Mouse (Mus musculus): Measurements from ENCODE around the gene Lrrtm4. TPM values are rescaled to one million over a fixed set of nuclear protein-coding genes. Genes with fewer than 3 reads are reported as not detected.

Lrrtm4 gene
- polyA plus RNA-seq, 1 experiment, result not detected

- H3K27ac ChIP-seq (ENCODE audit: insufficient read depth, low read depth, low read length), result no peak overlapping the region
- H3K4me1 ChIP-seq (ENCODE audit: control insufficient read depth, insufficient read depth, low read length), result no peaks in the 10 kb centered on the region
- no peak overlapping the region for H3K4me3 ChIP-seq (ENCODE audit: insufficient read depth, low read depth, low read length)
- WGBS, result 66% methylated on average over 1 of the region's 1 CpGs
- DNase-seq, result no peak
- no peaks in the 10 kb centered on the region for H3K27me3 ChIP-seq (replicated peaks; ENCODE audit: control insufficient read depth, insufficient read depth, low read length)
- TF ChIP-seq CTCF (conservative IDR thresholded peaks at IDR 0.05; ENCODE audit: insufficient read depth, insufficient read length, low read depth, low read length) (no peak), POLR2A (IDR thresholded peaks at IDR 0.05; ENCODE audit: low read depth, low read length) (no peak)
- H3K36me3 ChIP-seq (ENCODE audit: control insufficient read depth, insufficient read depth, low read length), result no peaks in the 10 kb centered on the region
Observed at GRCm38 (mm10) chr6:80186791-80187190, 168.1 kb downstream of the Lrrtm4 start.

GRCm38 (mm10) chr6:80209476-80209875 is 190.8 kb downstream of the Lrrtm4 start:
- TF ChIP-seq POLR2A (IDR thresholded peaks at IDR 0.05; ENCODE audit: low read depth, low read length) (no peak), CTCF (conservative IDR thresholded peaks at IDR 0.05; ENCODE audit: insufficient read depth, insufficient read length, low read depth, low read length) (no peak)
- H3K4me3 ChIP-seq (ENCODE audit: insufficient read depth, low read depth, low read length), result no peak overlapping the region
- 52% methylated on average over 2 of the region's 2 CpGs for WGBS
- no peaks in the 10 kb centered on the region for H3K4me1 ChIP-seq (ENCODE audit: control insufficient read depth, insufficient read depth, low read length)
- H3K36me3 ChIP-seq (ENCODE audit: control insufficient read depth, insufficient read depth, low read length), result no peaks in the 10 kb centered on the region
- no peak for DNase-seq
- no peak overlapping the region for H3K27ac ChIP-seq (ENCODE audit: insufficient read depth, low read depth, low read length)
- no peaks in the 10 kb centered on the region for H3K27me3 ChIP-seq (replicated peaks; ENCODE audit: control insufficient read depth, insufficient read depth, low read length)

GRCm38 (mm10) chr6:80210281-80210680 is 191.6 kb downstream of the Lrrtm4 start:
- WGBS, result 94% methylated on average over 5 of the region's 5 CpGs
- H3K4me1 ChIP-seq (ENCODE audit: control insufficient read depth, insufficient read depth, low read length), result no peaks in the 10 kb centered on the region
- no peak for DNase-seq
- H3K4me3 ChIP-seq (ENCODE audit: insufficient read depth, low read depth, low read length), result no peak overlapping the region
- H3K36me3 ChIP-seq (ENCODE audit: control insufficient read depth, insufficient read depth, low read length), result no peaks in the 10 kb centered on the region
- no peaks in the 10 kb centered on the region for H3K27me3 ChIP-seq (replicated peaks; ENCODE audit: control insufficient read depth, insufficient read depth, low read length)
- no peak overlapping the region for H3K27ac ChIP-seq (ENCODE audit: insufficient read depth, low read depth, low read length)
- TF ChIP-seq POLR2A (IDR thresholded peaks at IDR 0.05; ENCODE audit: low read depth, low read length) (no peak), CTCF (conservative IDR thresholded peaks at IDR 0.05; ENCODE audit: insufficient read depth, insufficient read length, low read depth, low read length) (no peak)

- DNase-seq, result no peak
- H3K27me3 ChIP-seq (replicated peaks; ENCODE audit: control insufficient read depth, insufficient read depth, low read length), result no peaks in the 10 kb centered on the region
- H3K27ac ChIP-seq (ENCODE audit: insufficient read depth, low read depth, low read length), result no peak overlapping the region
- H3K4me3 ChIP-seq (ENCODE audit: insufficient read depth, low read depth, low read length), result no peak overlapping the region
- 90% methylated on average over 1 of the region's 1 CpGs for WGBS
- no peaks in the 10 kb centered on the region for H3K4me1 ChIP-seq (ENCODE audit: control insufficient read depth, insufficient read depth, low read length)
- TF ChIP-seq POLR2A (IDR thresholded peaks at IDR 0.05; ENCODE audit: low read depth, low read length) (no peak), CTCF (conservative IDR thresholded peaks at IDR 0.05; ENCODE audit: insufficient read depth, insufficient read length, low read depth, low read length) (no peak)
- no peaks in the 10 kb centered on the region for H3K36me3 ChIP-seq (ENCODE audit: control insufficient read depth, insufficient read depth, low read length)
Observed at GRCm38 (mm10) chr6:80261595-80261994, 242.9 kb downstream of the Lrrtm4 start.

GRCm38 (mm10) chr6:80263972-80264371 is 245.3 kb downstream of the Lrrtm4 start:
- H3K4me1 ChIP-seq (ENCODE audit: control insufficient read depth, insufficient read depth, low read length), result no peaks in the 10 kb centered on the region
- TF ChIP-seq POLR2A (IDR thresholded peaks at IDR 0.05; ENCODE audit: low read depth, low read length) (no peak), CTCF (conservative IDR thresholded peaks at IDR 0.05; ENCODE audit: insufficient read depth, insufficient read length, low read depth, low read length) (no peak)
- H3K27ac ChIP-seq (ENCODE audit: insufficient read depth, low read depth, low read length), result no peak overlapping the region
- no peaks in the 10 kb centered on the region for H3K36me3 ChIP-seq (ENCODE audit: control insufficient read depth, insufficient read depth, low read length)
- WGBS, result 56% methylated on average over 4 of the region's 4 CpGs
- no peaks in the 10 kb centered on the region for H3K27me3 ChIP-seq (replicated peaks; ENCODE audit: control insufficient read depth, insufficient read depth, low read length)
- no peak for DNase-seq
- no peak overlapping the region for H3K4me3 ChIP-seq (ENCODE audit: insufficient read depth, low read depth, low read length)

- DNase-seq, result no peak
- Histone ChIP-seq H3K36me3 (ENCODE audit: control insufficient read depth, insufficient read depth, low read length) (no peaks in the 10 kb centered on the region), H3K27me3 (replicated peaks; ENCODE audit: control insufficient read depth, insufficient read depth, low read length) (no peaks in the 10 kb centered on the region), H3K4me3 (ENCODE audit: insufficient read depth, low read depth, low read length) (no peak overlapping the region), H3K27ac (ENCODE audit: insufficient read depth, low read depth, low read length) (no peak overlapping the region), H3K4me1 (ENCODE audit: control insufficient read depth, insufficient read depth, low read length) (no peaks in the 10 kb centered on the region)
- TF ChIP-seq POLR2A (IDR thresholded peaks at IDR 0.05; ENCODE audit: low read depth, low read length) (no peak), CTCF (conservative IDR thresholded peaks at IDR 0.05; ENCODE audit: insufficient read depth, insufficient read length, low read depth, low read length) (no peak)
Observed at GRCm38 (mm10) chr6:80264584-80264983, 245.9 kb downstream of the Lrrtm4 start.

- TF ChIP-seq CTCF (conservative IDR thresholded peaks at IDR 0.05; ENCODE audit: insufficient read depth, insufficient read length, low read depth, low read length) (no peak), POLR2A (IDR thresholded peaks at IDR 0.05; ENCODE audit: low read depth, low read length) (no peak)
- WGBS, result 78% methylated on average over 3 of the region's 3 CpGs
Observed at GRCm38 (mm10) chr6:80265746-80266145, 247.1 kb downstream of the Lrrtm4 start.

GRCm38 (mm10) chr6:80286968-80287367 is 268.3 kb downstream of the Lrrtm4 start:
- TF ChIP-seq POLR2A (IDR thresholded peaks at IDR 0.05; ENCODE audit: low read depth, low read length) (no peak), CTCF (conservative IDR thresholded peaks at IDR 0.05; ENCODE audit: insufficient read depth, insufficient read length, low read depth, low read length) (no peak)
- 92% methylated on average over 1 of the region's 1 CpGs for WGBS
- no peak overlapping the region for H3K27ac ChIP-seq (ENCODE audit: insufficient read depth, low read depth, low read length)
- DNase-seq, result no peak
- H3K36me3 ChIP-seq (ENCODE audit: control insufficient read depth, insufficient read depth, low read length), result no peaks in the 10 kb centered on the region
- no peak overlapping the region for H3K4me3 ChIP-seq (ENCODE audit: insufficient read depth, low read depth, low read length)
- no peaks in the 10 kb centered on the region for H3K4me1 ChIP-seq (ENCODE audit: control insufficient read depth, insufficient read depth, low read length)
- H3K27me3 ChIP-seq (replicated peaks; ENCODE audit: control insufficient read depth, insufficient read depth, low read length), result no peaks in the 10 kb centered on the region

More at GRCm38 (mm10) chr6:80265746-80266145, 247.1 kb downstream of the Lrrtm4 start:
- DNase-seq, result no peak
- no peaks in the 10 kb centered on the region for H3K36me3 ChIP-seq (ENCODE audit: control insufficient read depth, insufficient read depth, low read length)
- H3K27ac ChIP-seq (ENCODE audit: insufficient read depth, low read depth, low read length), result no peak overlapping the region
- H3K4me3 ChIP-seq (ENCODE audit: insufficient read depth, low read depth, low read length), result no peak overlapping the region
- H3K4me1 ChIP-seq (ENCODE audit: control insufficient read depth, insufficient read depth, low read length), result no peaks in the 10 kb centered on the region
- no peaks in the 10 kb centered on the region for H3K27me3 ChIP-seq (replicated peaks; ENCODE audit: control insufficient read depth, insufficient read depth, low read length)
